11 mouse cellular contexts compared by ENCODE assay signal in genomic region chr8:120701758-120702465, GRCm38 (mm10). TPM values are rescaled to one million over a fixed set of nuclear protein-coding genes. Genes with fewer than 3 reads are reported as not detected.
DNase-seq lines count a peak whose midpoint lies in the region; ATAC-seq and TF ChIP-seq lines count a peak whose summit lies in the region.
"Had no signal": no experiment of that assay in that cellular context is flagged by ENCODE, and none has a peak within 500 bp of the region (broad histone marks: within the 10 kb centered on the region; RNA-seq: fewer than 3 reads in every experiment).

No protein-coding gene starts in this region.

- peak; percentile 25 for DNase-seq in cerebellum, adult 11-12 months
- DNase-seq in cerebellum, postnatal 14 days = no peak
- no peak for DNase-seq in testis, postnatal 14 days (ENCODE audit: low spot score)
- DNase-seq in right cerebral cortex, postnatal 36 days (ENCODE audit: low spot score in 2 of 2) = peak; percentile 23 to 43
- no peak for DNase-seq in adipocyte (ENCODE audit: low spot score)
- DNase-seq in gastrocnemius, postnatal 14 days = no peak
- DNase-seq: kidney, adult 8-10 months had no signal

- peaks cover 3% of the 10 kb centered on the region; the same call in 1 of the 2 replicates for H3K4me1 ChIP-seq in testis, adult 2 months (ENCODE audit: control insufficient read depth, insufficient read depth, low read length)
- peaks cover 3% of the 10 kb centered on the region; the same call in 1 of the 2 replicates for H3K4me1 ChIP-seq in forebrain, embryonic 13.5 days

- ATAC-seq in forebrain, embryonic 13.5 days = no peak

- H3K9ac ChIP-seq in forebrain, embryonic 13.5 days = no peak overlapping the region
- H3K9ac ChIP-seq: limb, embryonic 13.5 days; stomach, embryonic 15.5 days had no signal

- TF ChIP-seq POLR2A in testis, adult 2 months (IDR thresholded peaks at IDR 0.05; ENCODE audit: control insufficient read depth, low read depth, low read length) = no peak

- no peak for TF ChIP-seq CTCF in testis, adult 2 months (IDR thresholded peaks at IDR 0.05; ENCODE audit: control insufficient read depth, insufficient read depth, insufficient replicate concordance, low read depth, low read length)

- no peaks in the 10 kb centered on the region for H3K36me3 ChIP-seq in testis, adult 2 months (ENCODE audit: control insufficient read depth, insufficient read depth, low read length)
- H3K36me3 ChIP-seq in forebrain, embryonic 13.5 days (ENCODE audit: poor library complexity, severe bottlenecking) = no peaks in the 10 kb centered on the region
- H3K36me3 ChIP-seq: limb, embryonic 13.5 days; stomach, embryonic 15.5 days had no signal

- no peaks in the 10 kb centered on the region for H3K27me3 ChIP-seq in testis, adult 2 months (ENCODE audit: control insufficient read depth, insufficient read depth, low read length)
- H3K27me3 ChIP-seq in forebrain, embryonic 13.5 days = no peaks in the 10 kb centered on the region
- H3K27me3 ChIP-seq: stomach, embryonic 15.5 days had no signal

- intact Hi-C loops in gastrocnemius, postnatal 14 days (cut with DNase I; ENCODE audit: low total_unique reads) = no loop called here

- WGBS in forebrain, embryonic 13.5 days = 71% methylated on average over 19 of the region's 19 CpGs

- no peaks in the 10 kb centered on the region for H3K9me3 ChIP-seq in forebrain, embryonic 13.5 days (replicated peaks)
- H3K9me3 ChIP-seq: stomach, embryonic 15.5 days had no signal

- H3K27ac ChIP-seq in testis, adult 2 months (ENCODE audit: control insufficient read depth, insufficient read depth, low read depth, low read length) = no peak overlapping the region
- H3K27ac ChIP-seq in forebrain, embryonic 13.5 days = no peak overlapping the region
- H3K27ac ChIP-seq: limb, embryonic 13.5 days; stomach, embryonic 15.5 days had no signal

- no peak overlapping the region for H3K4me2 ChIP-seq in forebrain, embryonic 13.5 days
- H3K4me2 ChIP-seq: limb, embryonic 13.5 days; stomach, embryonic 15.5 days had no signal

- H3K4me3 ChIP-seq in testis, adult 2 months (ENCODE audit: control insufficient read depth, low read depth, low read length) = peak overlapping the region; percentile 0; the same call in 1 of the 2 replicates
- no peak overlapping the region for H3K4me3 ChIP-seq in forebrain, embryonic 13.5 days
- H3K4me3 ChIP-seq: limb, embryonic 13.5 days; stomach, embryonic 15.5 days had no signal

RNA-seq across cellular contexts. Expression of gene Emc8, which starts 33.5 kb away (rescaled TPM):
- 29.4 and 38.1 TPM in 2 replicates for polyA plus RNA-seq in testis, adult 2 months (2012; rRNA removed)
- 221 and 234 TPM in 2 replicates for polyA plus RNA-seq in forebrain, embryonic 13.5 days (2015; fragmentation: Nextera tagmentation; extraction: Ambion mirVana)
- 10 to 100 TPM; 25.6 to 34.3 TPM for total RNA-seq in gastrocnemius, postnatal 14 days (2021)

RNA-seq across cellular contexts. Expression of gene Cox4i1, which starts 33.9 kb away (rescaled TPM):
- polyA plus RNA-seq in testis, adult 2 months (2012; rRNA removed) = 803 and 957 TPM in 2 replicates
- polyA plus RNA-seq in forebrain, embryonic 13.5 days (2015; fragmentation: Nextera tagmentation; extraction: Ambion mirVana) = 996 and 1,069 TPM in 2 replicates
- 1,000 to 10,000 TPM; 1,541 to 1,794 TPM for total RNA-seq in gastrocnemius, postnatal 14 days (2021)

RNA-seq across cellular contexts. Expression of gene Gm27021, which starts 34.0 kb away (rescaled TPM):
- polyA plus RNA-seq in testis, adult 2 months (2012; rRNA removed) = 0.57 and 0.59 TPM in 2 replicates
- 3.9 and 4.4 TPM in 2 replicates for polyA plus RNA-seq in forebrain, embryonic 13.5 days (2015; fragmentation: Nextera tagmentation; extraction: Ambion mirVana)
- total RNA-seq in gastrocnemius, postnatal 14 days (2021) = not detected

RNA-seq across cellular contexts. Expression of gene Irf8, which starts 34.2 kb away (rescaled TPM):
- polyA plus RNA-seq in testis, adult 2 months (2012; rRNA removed) = 2.9 and 3.4 TPM in 2 replicates
- polyA plus RNA-seq in forebrain, embryonic 13.5 days (2015; fragmentation: Nextera tagmentation; extraction: Ambion mirVana) = 2.7 TPM in 2 replicates
- 1 to 10 TPM; 2.4 to 3.0 TPM for total RNA-seq in gastrocnemius, postnatal 14 days (2021)

RNA-seq across cellular contexts. Expression of gene 1190005I06Rik, which starts 54.5 kb away (rescaled TPM):
- 10.4 and 10.9 TPM in 2 replicates for polyA plus RNA-seq in testis, adult 2 months (2012; rRNA removed)
- polyA plus RNA-seq in forebrain, embryonic 13.5 days (2015; fragmentation: Nextera tagmentation; extraction: Ambion mirVana) = 3.7 and 4.5 TPM in 2 replicates
- total RNA-seq in gastrocnemius, postnatal 14 days (2021) = under 1 TPM; 0.59 to 0.84 TPM

Comparison
In these comparisons a context has a peak if more than half of its experiments do, and no peak if none do; other contexts are left out.
1. DNase-seq: peak in cerebellum, adult 11-12 months (single experiment) and right cerebral cortex, postnatal 36 days (2 of 2); none in cerebellum, postnatal 14 days (0 of 2), testis, postnatal 14 days (single experiment), adipocyte (single experiment) and gastrocnemius, postnatal 14 days (single experiment).